Comparison of ENCODE assay signal across 9 mouse cellular contexts in genomic region chr17:45403207-45403606, GRCm38 (mm10). TPM values are rescaled to one million over a fixed set of nuclear protein-coding genes. Genes with fewer than 3 reads are reported as not detected.
DNase-seq lines count a peak whose midpoint lies in the region; ATAC-seq and TF ChIP-seq lines count a peak whose summit lies in the region.
"Had no signal": no experiment of that assay in that cellular context is flagged by ENCODE, and none has a peak within 500 bp of the region (broad histone marks: within the 10 kb centered on the region; RNA-seq: fewer than 3 reads in every experiment).

No protein-coding gene starts in this region.

- no peak overlapping the region for H3K4me3 ChIP-seq in kidney, postnatal 0 days (replicated peaks; ENCODE audit: low read depth, low read length)
- H3K4me3 ChIP-seq: lung, embryonic 15.5 days had no signal

- H3K27me3 ChIP-seq in kidney, postnatal 0 days (ENCODE audit: insufficient read depth, low read length), result no peaks in the 10 kb centered on the region
- H3K27me3 ChIP-seq: lung, embryonic 15.5 days had no signal

- no peak overlapping the region for H3K27ac ChIP-seq in kidney, postnatal 0 days
- H3K27ac ChIP-seq: lung, embryonic 15.5 days had no signal

- peak; percentile 23 for DNase-seq in gastrocnemius, postnatal 10 days
- no peak for DNase-seq in gastrocnemius, postnatal 36 days
- peak; percentile 79 for DNase-seq in CD4-positive, CD25-positive, alpha-beta regulatory T cell, adult 2 months (ENCODE audit: low read depth, low spot score)
- peak; percentile 55 for DNase-seq in brain, embryonic 18.5 days (ENCODE audit: low read depth, low spot score)
- DNase-seq in fibroblast of lung, adult 2 months (ENCODE audit: low read depth), result peak; percentile 51
- peak; percentile 87 for DNase-seq in kidney, postnatal 0 days (ENCODE audit: low spot score)
- peak; percentile 68 for DNase-seq in lung, postnatal 14 days
- peak; percentile 6 to 33 for DNase-seq in spleen, postnatal 36 days (ENCODE audit: low spot score in 2 of 2)

- H3K4me1 ChIP-seq in kidney, postnatal 0 days (replicated peaks; ENCODE audit: insufficient read depth, low read length), result no peaks in the 10 kb centered on the region

- WGBS in kidney, postnatal 0 days, result 8% methylated on average over 3 of the region's 3 CpGs

- ATAC-seq in kidney, postnatal 0 days (replicated peaks; ENCODE audit: low FRiP score, low read depth), result 0 out of 2 replicates have a peak, but pooled peaks have one; percentile 33

- no peak overlapping the region for H3K4me2 ChIP-seq in kidney, postnatal 0 days (ENCODE audit: low read length)
- H3K4me2 ChIP-seq: lung, embryonic 15.5 days had no signal

- H3K36me3 ChIP-seq in kidney, postnatal 0 days (ENCODE audit: insufficient read depth, low read length), result peaks cover 17% of the 10 kb centered on the region; the same call in 1 of the 2 replicates

- H3K9ac ChIP-seq in kidney, postnatal 0 days (ENCODE audit: low read depth, low read length), result no peak overlapping the region
- H3K9ac ChIP-seq: lung, embryonic 15.5 days had no signal

- no peaks in the 10 kb centered on the region for H3K9me3 ChIP-seq in kidney, postnatal 0 days (replicated peaks; ENCODE audit: low read length)
- H3K9me3 ChIP-seq: lung, embryonic 15.5 days had no signal

- intact Hi-C loops in gastrocnemius, postnatal 36 days (cut with DNase I), result no loop called here

- TF ChIP-seq CTCF in kidney, postnatal 0 days (IDR thresholded peaks at IDR 0.05; ENCODE audit: low read depth), result peak; percentile 78

RNA-seq across cellular contexts. Expression of gene Cdc5l, which starts 30.3 kb away (rescaled TPM):
- 10 to 100 TPM; 34.8 to 39.4 TPM for total RNA-seq in gastrocnemius, postnatal 10 days (2021)
- total RNA-seq in gastrocnemius, postnatal 36 days (2021), result 10 to 100 TPM; 31.4 to 35.0 TPM
- 47.4 and 48.7 TPM in 2 replicates for polyA plus RNA-seq in kidney, postnatal 0 days (2015; fragmentation: Nextera tagmentation; extraction: Ambion mirVana)

Comparison
In these comparisons a context has a peak if more than half of its experiments do, and no peak if none do; other contexts are left out.
1. DNase-seq: peak in gastrocnemius, postnatal 10 days (single experiment), CD4-positive, CD25-positive, alpha-beta regulatory T cell, adult 2 months (single experiment), brain, embryonic 18.5 days (single experiment), fibroblast of lung, adult 2 months (single experiment), kidney, postnatal 0 days (single experiment), lung, postnatal 14 days (single experiment) and spleen, postnatal 36 days (2 of 2); none in gastrocnemius, postnatal 36 days (0 of 2).